Mouse (Mus musculus): ENCODE measurements around the gene H2-M10.3. TPM values are rescaled to one million over a fixed set of nuclear protein-coding genes. Genes with fewer than 3 reads are reported as not detected.

Gene H2-M10.3
- not detected for polyA plus RNA-seq (2014; fragmentation: Illumina TruSeq; extraction: RNeasy Lipid Tissue Mini Kit (QIAGEN cat#74804); ENCODE audit: insufficient read depth, low read depth, low replicate concordance)

GRCm38 (mm10) chr17:36368317-36368716 lies at the start of gene H2-M10.3:
Gene H2-M10.3, minus strand, starts transcription at chr17:36368417.

GRCm38 (mm10) chr17:36326055-36326454 lies 42.2 kb downstream of the H2-M10.3 start, which contains the start of gene H2-M10.1:
Gene H2-M10.1, minus strand, starts transcription at chr17:36326155.

Other genes starting within 250 kb of the H2-M10.3 start
- gene Gm19684, start 246.7 kb downstream of the H2-M10.3 start, polyA plus RNA-seq (2014; fragmentation: Illumina TruSeq; extraction: RNeasy Lipid Tissue Mini Kit (QIAGEN cat#74804); ENCODE audit: insufficient read depth, low read depth, low replicate concordance) = not detected
- not detected for gene Gm7030, start 239.0 kb downstream of the H2-M10.3 start, polyA plus RNA-seq (2014; fragmentation: Illumina TruSeq; extraction: RNeasy Lipid Tissue Mini Kit (QIAGEN cat#74804); ENCODE audit: insufficient read depth, low read depth, low replicate concordance)
- gene Gm8909, start 199.9 kb downstream of the H2-M10.3 start, polyA plus RNA-seq (2014; fragmentation: Illumina TruSeq; extraction: RNeasy Lipid Tissue Mini Kit (QIAGEN cat#74804); ENCODE audit: insufficient read depth, low read depth, low replicate concordance) = 0.84 TPM
- not detected for gene H2-T3, start 178.1 kb downstream of the H2-M10.3 start, polyA plus RNA-seq (2014; fragmentation: Illumina TruSeq; extraction: RNeasy Lipid Tissue Mini Kit (QIAGEN cat#74804); ENCODE audit: insufficient read depth, low read depth, low replicate concordance)
- gene Rpp21, start 110.3 kb downstream of the H2-M10.3 start, polyA plus RNA-seq (2014; fragmentation: Illumina TruSeq; extraction: RNeasy Lipid Tissue Mini Kit (QIAGEN cat#74804); ENCODE audit: insufficient read depth, low read depth, low replicate concordance) = 52.5 TPM
- gene Trim39, start 96.2 kb downstream of the H2-M10.3 start, polyA plus RNA-seq (2014; fragmentation: Illumina TruSeq; extraction: RNeasy Lipid Tissue Mini Kit (QIAGEN cat#74804); ENCODE audit: insufficient read depth, low read depth, low replicate concordance) = 9.4 TPM
- not detected for gene H2-M10.2, start 81.9 kb downstream of the H2-M10.3 start, polyA plus RNA-seq (2014; fragmentation: Illumina TruSeq; extraction: RNeasy Lipid Tissue Mini Kit (QIAGEN cat#74804); ENCODE audit: insufficient read depth, low read depth, low replicate concordance)
- gene H2-M10.1, start 42.3 kb downstream of the H2-M10.3 start, polyA plus RNA-seq (2014; fragmentation: Illumina TruSeq; extraction: RNeasy Lipid Tissue Mini Kit (QIAGEN cat#74804); ENCODE audit: insufficient read depth, low read depth, low replicate concordance) = not detected
- not detected for gene H2-M10.4, start 93.9 kb upstream of the H2-M10.3 start, polyA plus RNA-seq (2014; fragmentation: Illumina TruSeq; extraction: RNeasy Lipid Tissue Mini Kit (QIAGEN cat#74804); ENCODE audit: insufficient read depth, low read depth, low replicate concordance)
- gene H2-M11, start 178.7 kb upstream of the H2-M10.3 start, polyA plus RNA-seq (2014; fragmentation: Illumina TruSeq; extraction: RNeasy Lipid Tissue Mini Kit (QIAGEN cat#74804); ENCODE audit: insufficient read depth, low read depth, low replicate concordance) = not detected